Mouse (Mus musculus) embryonic facial prominence, embryonic 11.5 days (tissue): Measurements from ENCODE around the gene Olfr263. TPM values are rescaled to one million over a fixed set of nuclear protein-coding genes. Genes with fewer than 3 reads are reported as not detected.
"Not testable (repeated sequence)": the region's sequence is repeated elsewhere in the genome, so short reads cannot be mapped to it uniquely, and the experiment has no call there.

Source experiments
- ATAC-seq: fragments of 200-750 bp; cut with Nextera tagmentation; replicated peaks from 2 replicates; pipeline ENCODE4 v1.8.0; 2017; ENCODE audit warnings: low read depth; ENCODE audit not compliant: insufficient number of reproducible peaks, low FRiP score, low TSS enrichment
- DNase-seq: peaks from one replicate; pipeline ENCODE4 v3.0.0-alpha.2; 2015; ENCODE audit warnings: low spot score
- H3K27ac ChIP-seq: fragments of 300-500 bp; sonication (generic); replicated peaks from 2 replicates; pipeline ENCODE4 v1.5.1; 2014; ENCODE audit warnings: mild to moderate bottlenecking, low read depth, low read length, control low read depth
- H3K27me3 ChIP-seq: fragments of 300-500 bp; sonication (generic); 2 replicates; pipeline ENCODE4 v1.6.1; 2014; ENCODE audit warnings: mild to moderate bottlenecking, low read length, moderate library complexity, mixed read lengths; ENCODE audit not compliant: control insufficient read depth, insufficient read depth
- H3K36me3 ChIP-seq: fragments of 300-500 bp; sonication (generic); replicated peaks from 2 replicates; pipeline ENCODE4 v1.6.1; 2014; ENCODE audit warnings: low read depth, mild to moderate bottlenecking, low read length, moderate library complexity, mixed read lengths; ENCODE audit not compliant: control insufficient read depth, insufficient read depth
- H3K4me1 ChIP-seq: fragments of 300-500 bp; sonication (generic); 2 replicates; pipeline ENCODE4 v1.6.1; 2014; ENCODE audit warnings: low read length, mixed read lengths; ENCODE audit not compliant: control insufficient read depth, insufficient read depth
- H3K4me2 ChIP-seq: fragments of 300-500 bp; sonication (generic); 2 replicates; pipeline ENCODE4 v1.6.1; 2014; ENCODE audit warnings: low read depth, mild to moderate bottlenecking, control low read depth, low read length, moderate library complexity
- H3K4me3 ChIP-seq: fragments of 300-500 bp; sonication (generic); 2 replicates; pipeline ENCODE4 v1.5.1; 2014; ENCODE audit warnings: low read depth, low read length, control low read depth
- H3K9ac ChIP-seq: fragments of 300-500 bp; sonication (generic); replicated peaks from 2 replicates; pipeline ENCODE4 v1.6.1; 2014; ENCODE audit warnings: mild to moderate bottlenecking, control low read depth, low read length
- H3K9me3 ChIP-seq: fragments of 300-500 bp; sonication (generic); replicated peaks from 2 replicates; pipeline ENCODE4 v1.6.1; 2016; ENCODE audit warnings: mild to moderate bottlenecking, low read length, inconsistent platforms, mixed read lengths; ENCODE audit not compliant: control insufficient read depth
- WGBS: fragments of 180-500 bp; shearing (Covaris S2); extraction: QIAGEN DNeasy Blood & Tissue Kit; methylation state at CpG from one replicate; pipeline ENCODE4 v1.1.7; 2014; 5-methylcytosine and 5-hydroxymethylcytosine counted together
- polyA plus RNA-seq: library from polyadenylated mRNA; unstranded; fragments of >200 nt; fragmentation: Nextera tagmentation; extraction: Ambion mirVana; gene quantifications from 2 replicates; pipeline ENCODE4 v1.2.1, GENCODE M21; 2014

The Olfr263 gene
- not detected in 2 replicates for polyA plus RNA-seq

DNA sequence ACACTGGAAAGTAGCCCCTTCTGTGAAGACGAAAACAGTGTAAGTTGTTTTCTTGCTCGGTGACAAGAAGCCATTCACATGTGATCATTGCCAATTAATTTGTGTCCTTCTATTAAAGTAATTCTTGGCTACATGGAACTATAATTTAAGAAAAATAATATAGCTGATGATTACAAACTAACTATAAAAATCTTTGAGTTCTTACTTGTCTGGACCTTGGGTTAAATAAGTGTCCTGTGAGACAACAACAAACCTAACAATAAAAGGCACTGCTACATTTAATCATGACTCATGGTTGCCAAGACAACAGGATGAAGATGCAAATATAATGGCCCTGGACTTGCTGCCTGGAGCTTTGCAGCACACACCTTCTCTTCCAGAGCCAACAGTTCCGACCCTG is at the start of gene Olfr263:
Gene Olfr263, plus strand, starts transcription at position 301 of the 400 bp plus-strand sequence.
- not testable (repeated sequence) for H3K27ac ChIP-seq, H3K27me3 ChIP-seq, H3K4me3 ChIP-seq, DNase-seq, H3K4me2 ChIP-seq, ATAC-seq, H3K9ac ChIP-seq, H3K4me1 ChIP-seq, H3K9me3 ChIP-seq, H3K36me3 ChIP-seq
- 79% methylated on average over 3 of the region's 3 CpGs for WGBS

DNA sequence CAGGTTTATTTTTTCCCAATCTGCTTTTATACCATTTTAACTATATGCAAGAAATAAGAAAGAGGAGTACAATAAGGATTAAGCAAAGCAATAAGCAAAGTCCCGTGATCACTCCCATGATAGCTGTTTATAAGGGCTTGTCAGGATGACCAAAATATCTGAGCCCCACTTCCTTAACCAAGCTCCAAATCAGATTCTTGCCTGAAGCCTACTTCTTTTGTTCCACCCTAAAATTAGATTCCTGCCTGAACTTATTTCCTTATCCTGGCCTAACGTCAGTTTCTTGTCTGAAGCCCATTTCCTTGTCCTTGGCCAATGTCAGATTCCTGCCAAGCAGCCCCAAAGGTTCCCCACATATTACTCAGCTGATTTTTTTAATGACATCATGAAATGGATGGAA is 46.8 kb upstream of the Olfr263 start:
- ATAC-seq (no peak), DNase-seq (no peak)
- Histone ChIP-seq H3K27ac (no peak overlapping the region), H3K4me3 (no peak overlapping the region), H3K4me1 (no peaks in the 10 kb centered on the region), H3K36me3 (no peaks in the 10 kb centered on the region), H3K9me3 (no peaks in the 10 kb centered on the region), H3K9ac (no peak overlapping the region), H3K4me2 (no peak overlapping the region), H3K27me3 (no peaks in the 10 kb centered on the region)
- 73% methylated on average over 2 of the region's 2 CpGs for WGBS

DNA sequence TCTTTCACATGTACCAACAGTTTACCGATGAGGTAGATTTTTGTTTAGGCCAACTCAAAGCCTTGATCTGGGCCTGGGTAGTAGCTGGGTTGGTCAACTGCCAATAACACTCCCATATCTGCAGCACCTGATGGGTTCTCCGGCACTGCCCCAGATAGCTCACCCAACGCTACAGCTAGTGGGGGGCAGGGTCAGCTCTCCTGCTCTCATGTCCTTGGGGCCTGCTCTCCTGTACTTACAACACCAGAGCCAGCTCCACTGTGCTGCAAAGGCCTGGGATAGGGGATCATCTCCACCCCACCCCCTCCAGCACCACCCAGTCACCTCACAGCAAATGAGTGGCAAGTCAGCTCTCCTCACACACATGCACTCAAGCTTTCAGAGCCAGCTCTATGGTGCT is 19.7 kb upstream of the Olfr263 start:
- WGBS = 98% methylated on average over 3 of the region's 3 CpGs
- no peaks in the 10 kb centered on the region for H3K4me1 ChIP-seq
- H3K4me2 ChIP-seq = no peak overlapping the region
- no peaks in the 10 kb centered on the region for H3K27me3 ChIP-seq
- no peaks in the 10 kb centered on the region for H3K9me3 ChIP-seq
- no peaks in the 10 kb centered on the region for H3K36me3 ChIP-seq
- H3K27ac ChIP-seq = no peak overlapping the region
- DNase-seq (no peak), ATAC-seq (no peak)
- H3K9ac ChIP-seq = no peak overlapping the region
- H3K4me3 ChIP-seq = no peak overlapping the region

DNA sequence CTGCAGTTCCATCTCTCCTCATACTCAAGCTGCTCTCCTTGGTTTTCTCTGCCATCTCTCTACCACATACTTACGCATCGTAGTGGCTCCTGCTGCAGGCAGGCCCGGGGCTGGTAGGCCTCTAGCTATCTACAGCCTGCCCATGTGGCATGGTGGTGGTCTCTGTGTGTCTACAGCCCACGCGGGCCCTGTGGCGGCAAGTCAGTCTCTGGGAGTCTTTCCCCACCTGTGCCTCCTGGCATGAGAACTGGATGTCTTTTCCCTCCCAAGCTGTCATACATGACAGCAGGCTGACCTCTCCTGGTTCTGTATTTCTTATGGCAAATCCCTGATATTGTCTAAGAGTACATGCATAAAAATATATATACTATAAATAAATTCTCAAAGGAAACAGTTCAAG is 19.0 kb upstream of the Olfr263 start:
- ATAC-seq (no peak), DNase-seq (no peak)
- no peak overlapping the region for H3K4me2 ChIP-seq
- no peak overlapping the region for H3K27ac ChIP-seq
- no peaks in the 10 kb centered on the region for H3K27me3 ChIP-seq
- 93% methylated on average over 6 of the region's 6 CpGs for WGBS
- no peak overlapping the region for H3K4me3 ChIP-seq
- no peaks in the 10 kb centered on the region for H3K9me3 ChIP-seq
- H3K9ac ChIP-seq = no peak overlapping the region
- H3K36me3 ChIP-seq = no peaks in the 10 kb centered on the region
- no peaks in the 10 kb centered on the region for H3K4me1 ChIP-seq

DNA sequence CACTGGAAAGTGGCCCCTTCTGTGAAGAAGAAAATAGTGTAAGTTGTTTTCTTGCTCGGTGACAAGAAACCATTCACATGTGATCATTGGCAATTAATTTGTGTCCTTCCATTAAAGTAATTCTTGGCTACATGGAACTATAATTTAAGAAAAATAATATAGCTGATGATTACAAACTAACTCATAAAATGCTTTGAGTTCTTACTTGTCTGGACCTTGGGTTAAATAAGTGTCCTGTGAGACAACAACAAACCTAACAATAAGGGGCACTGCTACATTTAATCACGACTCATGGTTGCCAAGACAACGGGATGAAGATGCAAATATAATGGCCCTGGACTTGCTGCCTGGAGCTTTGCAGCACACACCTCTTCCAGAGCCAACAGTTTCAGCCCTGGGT is 18.3 kb upstream of the Olfr263 start, which contains the start of gene Olfr1369-ps1:
Gene Olfr1369-ps1, plus strand, starts transcription at position 301 of the 400 bp plus-strand sequence.
- ATAC-seq, DNase-seq, H3K9ac ChIP-seq, H3K4me1 ChIP-seq, H3K27ac ChIP-seq, H3K4me2 ChIP-seq, H3K4me3 ChIP-seq, H3K36me3 ChIP-seq, H3K9me3 ChIP-seq, H3K27me3 ChIP-seq: not testable (repeated sequence)
- 83% methylated on average over 3 of the region's 3 CpGs for WGBS

DNA sequence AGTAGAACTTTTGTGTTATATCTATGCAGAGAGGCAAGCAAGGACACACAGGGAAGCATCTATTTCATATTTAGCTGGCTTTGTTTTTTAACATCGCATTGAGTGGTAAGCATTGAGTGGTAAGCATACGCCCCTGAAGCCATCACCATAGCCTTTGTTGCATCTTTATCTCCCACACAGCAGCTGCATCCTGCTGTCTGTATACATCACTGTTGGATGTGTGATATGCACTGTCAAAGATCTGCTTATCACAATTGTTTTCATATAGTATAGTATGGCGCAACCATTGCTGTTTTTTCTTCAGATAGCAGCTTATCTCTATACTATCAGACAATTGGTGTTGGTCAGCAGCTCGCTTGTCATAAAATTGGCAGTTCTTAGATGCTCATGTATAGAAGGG is 15.3 kb upstream of the Olfr263 start:
- H3K36me3 ChIP-seq = no peaks in the 10 kb centered on the region
- H3K4me2 ChIP-seq = no peak overlapping the region
- H3K27me3 ChIP-seq = no peaks in the 10 kb centered on the region
- DNase-seq (no peak), ATAC-seq (no peak)
- H3K9ac ChIP-seq = no peak overlapping the region
- H3K4me3 ChIP-seq = no peak overlapping the region
- H3K27ac ChIP-seq = no peak overlapping the region
- H3K9me3 ChIP-seq = no peaks in the 10 kb centered on the region
- WGBS = 93% methylated on average over 4 of the region's 4 CpGs
- H3K4me1 ChIP-seq = no peaks in the 10 kb centered on the region

DNA sequence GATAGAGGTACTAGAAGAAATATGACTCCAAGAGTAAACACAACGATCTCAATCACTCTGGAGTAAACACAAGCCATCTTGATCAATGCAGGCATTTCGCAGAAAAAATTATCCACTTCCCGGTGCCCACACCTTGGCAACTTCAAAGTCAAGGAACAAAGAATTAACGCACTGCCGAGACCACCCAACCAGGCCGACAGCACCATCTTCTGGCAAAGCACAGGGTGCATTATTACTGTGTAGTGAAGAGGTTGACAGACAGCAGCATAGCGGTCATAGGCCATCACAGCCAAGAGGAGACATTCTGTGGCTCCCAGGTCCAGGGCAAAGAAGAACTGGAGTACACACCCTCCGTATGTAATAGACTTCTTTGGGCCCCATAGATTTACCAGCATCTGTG is 13.0 kb downstream of the Olfr263 start:
- Histone ChIP-seq H3K9me3 (no peaks in the 10 kb centered on the region), H3K4me3 (no peak overlapping the region), H3K4me1 (no peaks in the 10 kb centered on the region), H3K27me3 (no peaks in the 10 kb centered on the region), H3K9ac (no peak overlapping the region), H3K4me2 (no peak overlapping the region), H3K27ac (no peak overlapping the region), H3K36me3 (no peaks in the 10 kb centered on the region)
- DNase-seq (no peak), ATAC-seq (no peak)
- WGBS = 45% methylated on average over 8 of the region's 8 CpGs

DNA sequence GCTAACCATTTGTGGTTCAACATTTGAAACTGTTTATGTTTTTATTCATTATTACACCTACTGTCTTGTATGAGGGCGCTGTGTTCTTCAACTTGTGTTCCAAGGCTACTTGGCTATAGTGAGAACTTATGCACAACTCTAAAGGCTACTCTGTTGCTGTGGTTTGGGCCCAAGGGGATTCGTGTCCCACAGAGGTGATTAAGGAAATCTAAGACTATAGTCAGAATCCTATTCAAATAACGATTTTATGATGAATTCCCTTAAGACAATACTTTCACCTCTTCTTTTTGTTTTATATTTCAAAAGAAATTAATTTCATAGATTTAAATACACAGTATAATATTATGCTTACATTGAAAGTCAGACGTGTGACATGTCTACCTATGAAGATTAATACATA is 16.3 kb downstream of the Olfr263 start, which contains the start of gene Olfr1368:
Gene Olfr1368, minus strand, starts transcription at position 101 of the 400 bp plus-strand sequence.
- no peaks in the 10 kb centered on the region for H3K36me3 ChIP-seq
- H3K9me3 ChIP-seq = no peaks in the 10 kb centered on the region
- no peak within 1 kb of the TSS for H3K4me3 ChIP-seq
- H3K27me3 ChIP-seq = no peaks in the 10 kb centered on the region
- H3K9ac ChIP-seq = no peak within 1 kb of the TSS
- WGBS = 78% methylated on average over 4 of the region's 4 CpGs
- DNase-seq = no peak
- ATAC-seq = no peak
- H3K4me2 ChIP-seq = no peak within 1 kb of the TSS
- no peak within 1 kb of the TSS for H3K27ac ChIP-seq
- no peaks in the 10 kb centered on the region for H3K4me1 ChIP-seq
